Mouse (Mus musculus): ENCODE results near the gene Serpini2.

- TF ChIP-seq CTCF (IDR thresholded peaks at IDR 0.05; ENCODE audit: borderline replicate concordance, insufficient read depth, low read depth, low read length) (no peak), POLR2A (IDR thresholded peaks at IDR 0.05; ENCODE audit: borderline replicate concordance, insufficient read depth, low read length) (no peak)
Observed at GRCm38 (mm10) chr3:75305584-75305983, 35.7 kb upstream of the Serpini2 start.
